In the genomic region with DNA sequence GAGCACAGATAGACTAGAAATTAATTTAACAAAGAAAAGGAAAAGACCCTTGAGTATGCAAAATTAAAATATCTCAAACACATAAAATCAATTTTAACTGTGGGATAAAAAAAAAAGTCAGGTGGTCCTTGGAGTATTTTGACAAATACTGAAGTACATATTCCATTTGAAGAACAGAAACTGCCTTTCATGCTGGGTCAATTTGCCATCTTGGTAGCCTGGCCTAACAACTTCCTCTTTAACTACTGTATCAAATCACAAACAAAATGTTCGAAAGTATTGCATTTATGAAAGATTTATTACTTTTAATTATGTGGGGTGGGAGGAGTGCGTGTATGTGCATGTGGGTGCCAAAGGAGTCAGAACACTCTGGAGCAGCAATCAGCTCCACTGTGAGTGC, we compare ENCODE assay signal across 25 mouse cellular contexts.
DNase-seq lines count a peak whose midpoint lies in the region; ATAC-seq and TF ChIP-seq lines count a peak whose summit lies in the region.
"Had no signal": no experiment of that assay in that cellular context is flagged by ENCODE, and none has a peak within 500 bp of the region (broad histone marks: within the 10 kb centered on the region; RNA-seq: fewer than 3 reads in every experiment).

No protein-coding gene starts in this region.

- ATAC-seq in granulocyte monocyte progenitor cell, adult 5-6 weeks (replicated peaks; ENCODE audit: poor library complexity, severe bottlenecking): peak; percentile 82
- peak; percentile 50 for ATAC-seq in megakaryocyte progenitor cell, adult 5-6 weeks (replicated peaks; ENCODE audit: poor library complexity)
- no peak for ATAC-seq in liver, postnatal 0 days
- no peak for ATAC-seq in cerebellum, adult (ENCODE audit: insufficient number of reproducible peaks, low FRiP score, low TSS enrichment)
- no peak for ATAC-seq in forebrain, embryonic 15.5 days (replicated peaks)
- ATAC-seq: activated CD4-positive, CD25-positive, alpha-beta regulatory T cell, adult 4 months; CD4-positive, CD25-positive, alpha-beta regulatory T cell, adult 4 months; forebrain, embryonic 13.5 days; forebrain, embryonic 16.5 days; Patski had no signal

- 71% methylated on average over 2 of the region's 2 CpGs for WGBS in liver, postnatal 0 days (ENCODE audit: insufficient replicate concordance)
- WGBS in forebrain, embryonic 15.5 days: 99% methylated on average over 2 of the region's 2 CpGs

- no peak for TF ChIP-seq POLR2A in bone marrow macrophage, adult 2 months (IDR thresholded peaks at IDR 0.05; ENCODE audit: borderline replicate concordance, low read depth, low read length)

- H3K9me3 ChIP-seq in liver, postnatal 0 days (ENCODE audit: low read length): no peaks in the 10 kb centered on the region
- H3K9me3 ChIP-seq in forebrain, embryonic 15.5 days: no peaks in the 10 kb centered on the region
- H3K9me3 ChIP-seq: embryonic facial prominence, embryonic 10.5 days; embryonic facial prominence, embryonic 12.5 days; forebrain, embryonic 13.5 days; G1E had no signal

- no peak for DNase-seq in liver, postnatal 0 days
- DNase-seq in adrenal gland, adult 8-10 months: no peak
- DNase-seq: adrenal gland, postnatal 10 days; adrenal gland, postnatal 25 days; B cell, adult 2 months; cerebellum, adult 11 months; cerebellum, adult 18-20 months; cerebellum, adult 8-10 months; cerebellum, adult 9-11 months; cerebellum, postnatal 14 days; cerebellum, postnatal 36 days had no signal

- TF ChIP-seq CTCF in bone marrow macrophage, adult 2 months (IDR thresholded peaks at IDR 0.05; ENCODE audit: low read depth, low read length): no peak
- no peak for TF ChIP-seq CTCF in liver, postnatal 0 days (IDR thresholded peaks at IDR 0.05; ENCODE audit: low read depth)

- TF ChIP-seq EP300 in liver, postnatal 0 days (IDR thresholded peaks at IDR 0.05; ENCODE audit: low read depth): no peak

- peaks cover 6% of the 10 kb centered on the region; the same call in 1 of the 2 replicates for H3K4me1 ChIP-seq in bone marrow macrophage, adult 2 months (ENCODE audit: control insufficient read depth, insufficient read depth, low read length)
- no peaks in the 10 kb centered on the region for H3K4me1 ChIP-seq in liver, postnatal 0 days (ENCODE audit: insufficient read depth)
- no peaks in the 10 kb centered on the region for H3K4me1 ChIP-seq in forebrain, embryonic 15.5 days
- H3K4me1 ChIP-seq: embryonic facial prominence, embryonic 10.5 days; embryonic facial prominence, embryonic 12.5 days; forebrain, embryonic 13.5 days had no signal

- H3K36me3 ChIP-seq in liver, postnatal 0 days (replicated peaks; ENCODE audit: insufficient read depth, low read length): no peaks in the 10 kb centered on the region
- H3K36me3 ChIP-seq in forebrain, embryonic 15.5 days: peaks cover 3% of the 10 kb centered on the region; the same call in 1 of the 2 replicates
- H3K36me3 ChIP-seq: G1E had no signal

- no peak overlapping the region for H3K4me2 ChIP-seq in liver, postnatal 0 days (ENCODE audit: low read depth, low read length)
- H3K4me2 ChIP-seq in forebrain, embryonic 15.5 days (replicated peaks): no peak overlapping the region
- H3K4me2 ChIP-seq: embryonic facial prominence, embryonic 12.5 days; forebrain, embryonic 13.5 days had no signal

- no peaks in the 10 kb centered on the region for H3K27me3 ChIP-seq in liver, postnatal 0 days (ENCODE audit: insufficient read depth, low read length)
- H3K27me3 ChIP-seq in forebrain, embryonic 15.5 days: no peaks in the 10 kb centered on the region
- H3K27me3 ChIP-seq: CH12.LX; embryonic facial prominence, embryonic 12.5 days; forebrain, embryonic 13.5 days; Patski had no signal

- no peak overlapping the region for H3K4me3 ChIP-seq in bone marrow macrophage, adult 2 months (ENCODE audit: insufficient read depth, low read length)
- no peak overlapping the region for H3K4me3 ChIP-seq in liver, postnatal 0 days (ENCODE audit: low read depth, low read length)
- H3K4me3 ChIP-seq in forebrain, embryonic 15.5 days: no peak overlapping the region
- H3K4me3 ChIP-seq: embryonic facial prominence, embryonic 10.5 days; embryonic facial prominence, embryonic 12.5 days; forebrain, embryonic 13.5 days had no signal

- peak overlapping the region; percentile 51 for H3K27ac ChIP-seq in bone marrow macrophage, adult 2 months (ENCODE audit: insufficient read depth, low read depth, low read length)
- no peak overlapping the region for H3K27ac ChIP-seq in liver, postnatal 0 days (ENCODE audit: low read depth)
- no peak overlapping the region for H3K27ac ChIP-seq in forebrain, embryonic 15.5 days (replicated peaks)
- H3K27ac ChIP-seq: embryonic facial prominence, embryonic 10.5 days; embryonic facial prominence, embryonic 12.5 days; forebrain, embryonic 13.5 days had no signal

- no peak overlapping the region for H3K9ac ChIP-seq in liver, postnatal 0 days (replicated peaks)
- H3K9ac ChIP-seq in forebrain, embryonic 15.5 days (replicated peaks): no peak overlapping the region
- H3K9ac ChIP-seq: embryonic facial prominence, embryonic 12.5 days; forebrain, embryonic 13.5 days had no signal

Comparison
In these comparisons a context has a peak if more than half of its experiments do, and no peak if none do; other contexts are left out.
1. ATAC-seq: peak in granulocyte monocyte progenitor cell, adult 5-6 weeks (single experiment) and megakaryocyte progenitor cell, adult 5-6 weeks (single experiment); none in liver, postnatal 0 days (single experiment), cerebellum, adult (single experiment) and forebrain, embryonic 15.5 days (single experiment).